Mouse (Mus musculus): ENCODE results near the gene Cryga.
"Not testable (repeated sequence)": the region's sequence is repeated elsewhere in the genome, so short reads cannot be mapped to it uniquely, and the experiment has no call there.

The Cryga gene

DNA sequence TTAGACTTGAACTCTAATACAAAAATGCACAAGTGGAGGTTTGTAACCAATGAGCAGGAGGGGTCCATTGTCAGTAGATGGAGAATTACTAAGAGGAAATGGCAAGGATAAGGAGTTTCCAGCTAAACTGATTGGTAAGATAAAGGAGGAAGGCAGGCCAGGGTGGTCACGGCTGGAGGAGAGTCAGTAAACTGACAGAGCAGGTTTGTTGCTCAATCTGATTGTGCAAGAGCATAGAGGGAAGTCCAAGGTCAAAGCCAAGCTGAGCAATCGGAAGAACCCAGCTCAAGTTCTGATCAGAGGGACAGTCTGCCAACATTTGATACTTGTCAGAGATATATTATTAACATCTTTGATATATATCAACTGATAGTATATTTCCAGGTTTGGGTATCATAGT, 12.8 kb downstream of the Cryga start:
- no peak for DNase-seq (ENCODE audit: low spot score)

DNA sequence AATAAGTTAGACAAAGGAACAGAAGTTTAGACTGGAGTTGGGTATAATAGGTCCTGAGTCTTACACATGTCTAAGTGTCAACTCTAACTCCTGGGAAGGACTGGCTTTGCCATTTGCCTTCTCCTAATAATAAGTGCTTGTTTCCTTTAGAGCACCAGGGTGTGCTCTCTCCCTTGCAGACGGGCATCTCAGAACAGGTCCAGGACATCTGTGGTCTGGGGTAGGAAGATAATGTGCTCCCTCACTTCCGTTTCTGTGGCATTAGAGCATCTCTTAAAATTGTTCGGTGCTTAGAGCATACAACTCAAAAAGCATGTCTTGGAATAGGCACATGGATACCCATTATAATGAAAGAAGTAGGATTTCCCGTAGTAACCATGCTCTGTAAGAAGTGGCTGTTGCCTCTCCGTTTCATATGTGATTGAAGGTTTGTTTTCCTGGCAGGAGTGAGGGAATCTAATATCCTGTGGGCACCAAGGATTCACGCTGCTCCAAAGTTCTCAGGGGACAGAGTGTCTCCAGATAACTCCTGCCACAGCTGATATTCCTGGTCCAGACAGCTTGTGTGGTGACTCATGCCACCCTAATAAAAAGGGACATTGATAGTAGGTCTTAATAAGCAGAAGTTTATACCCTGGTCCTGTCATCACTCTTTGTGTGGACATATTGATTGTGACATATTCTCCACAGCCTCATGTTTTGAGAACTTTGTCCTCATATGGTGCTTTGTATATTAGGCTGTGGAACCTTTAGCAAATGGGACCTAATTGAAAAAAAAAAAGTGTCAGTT, 14.4 kb downstream of the Cryga start:
- no peak for DNase-seq (ENCODE audit: low spot score)

DNA sequence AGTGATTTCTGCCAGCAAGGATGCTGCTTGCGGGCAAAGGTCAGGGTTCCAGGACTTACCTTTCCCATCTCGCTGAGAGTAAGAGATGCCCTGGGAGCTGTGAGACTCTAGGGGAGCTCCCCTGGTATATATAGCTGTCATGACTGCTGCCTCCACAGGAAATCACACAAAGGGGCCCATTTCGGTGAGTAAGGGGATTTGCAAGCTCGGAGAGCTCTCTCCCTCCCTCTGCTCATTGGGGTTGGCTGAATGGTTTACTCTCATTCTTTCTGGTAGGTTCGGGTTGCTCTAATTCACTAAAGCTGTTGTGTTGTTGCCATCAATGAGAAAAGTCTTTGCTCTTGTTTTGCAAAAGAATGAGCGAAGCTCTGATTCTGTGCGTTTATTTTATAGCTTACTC, 21.0 kb downstream of the Cryga start, which contains the start of gene Crygb:
Gene Crygb (minus strand): TSS at position 101 of the 400 bp plus-strand sequence.
- no peak for DNase-seq (ENCODE audit: low spot score)

DNA sequence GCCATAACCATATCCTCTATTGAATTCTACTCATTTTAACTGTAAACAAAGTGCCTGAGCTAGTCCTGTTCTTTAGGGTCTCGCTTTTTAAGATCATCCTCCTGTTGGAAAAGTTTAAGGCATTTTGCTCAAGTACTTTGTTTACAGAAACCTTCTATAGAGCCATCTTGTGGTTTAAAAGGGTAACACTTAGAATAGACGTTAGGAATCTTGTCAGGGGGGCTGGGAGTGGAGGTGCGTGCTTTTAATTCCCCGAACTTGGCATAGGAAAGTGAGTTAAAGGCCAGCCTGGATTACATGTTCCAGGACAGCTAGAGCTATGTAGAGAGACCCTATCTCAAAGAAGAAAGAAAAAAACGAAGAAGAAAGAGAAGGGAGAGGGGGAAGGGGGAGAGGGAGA, 27.6 kb downstream of the Cryga start:
- DNase-seq (ENCODE audit: low spot score): no peak

DNA sequence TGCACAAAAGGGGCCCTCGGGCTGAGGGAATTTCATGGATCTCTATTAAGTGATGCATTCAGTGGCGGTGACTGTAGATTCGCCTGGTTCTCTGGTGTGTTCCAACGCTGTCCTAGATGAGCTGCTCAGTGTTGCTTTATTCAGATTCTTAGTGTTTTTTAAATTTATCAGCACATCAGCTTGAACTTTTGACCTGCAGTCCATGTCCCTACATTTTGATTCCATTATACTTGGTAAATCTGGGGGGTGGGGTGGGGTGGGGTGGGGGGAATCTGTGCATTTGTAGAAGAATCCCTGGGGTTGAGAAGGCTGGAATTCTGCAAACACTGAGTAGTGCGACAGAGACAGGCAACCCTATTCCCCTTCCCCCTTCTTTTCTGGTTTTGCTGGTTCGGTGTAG, 29.6 kb downstream of the Cryga start, which contains the start of gene Crygc:
Gene Crygc (minus strand): TSS at position 101 of the 400 bp plus-strand sequence.
- no peak for DNase-seq (ENCODE audit: low spot score)

DNA sequence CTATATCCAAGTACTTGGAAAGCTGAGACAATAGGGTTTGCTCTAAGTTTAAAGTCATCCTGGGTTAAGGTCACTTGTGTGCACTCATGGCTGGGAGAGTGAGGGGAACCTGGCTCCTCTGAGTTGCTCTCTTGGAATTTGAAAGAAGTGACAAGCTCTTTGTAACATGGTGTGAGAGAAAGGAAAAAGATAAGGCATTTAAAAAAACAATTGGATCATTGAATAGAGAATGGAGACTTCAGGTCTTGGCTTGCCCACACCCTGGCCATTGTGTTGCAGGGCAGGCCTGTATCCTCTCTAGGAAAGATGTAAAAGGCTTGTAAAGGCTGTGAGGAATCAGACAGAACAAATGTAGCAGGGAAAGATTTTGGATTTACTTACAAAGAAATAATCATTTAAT, 35.3 kb downstream of the Cryga start:
- no peak for DNase-seq (ENCODE audit: low spot score)

DNA sequence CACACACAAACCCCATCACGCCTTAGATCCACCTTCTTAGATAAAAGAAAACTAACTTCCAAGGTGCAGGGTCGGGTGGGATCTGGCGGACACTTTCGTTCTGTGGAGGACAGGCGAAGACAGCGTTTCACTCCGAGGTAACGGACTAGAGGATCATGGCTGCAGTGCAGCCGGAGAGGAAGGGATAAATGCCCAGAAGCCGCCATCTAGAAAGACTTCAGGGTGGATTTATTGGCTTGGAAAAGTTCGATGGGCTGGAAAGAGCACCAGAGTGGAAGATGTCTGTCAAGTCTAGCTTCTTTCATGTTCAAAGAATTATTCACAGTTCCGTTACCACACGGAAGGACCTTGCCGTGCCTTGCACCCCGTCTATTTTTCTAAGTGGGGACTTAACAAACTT, 39.0 kb downstream of the Cryga start:
- no peak for DNase-seq (ENCODE audit: low spot score)

DNA sequence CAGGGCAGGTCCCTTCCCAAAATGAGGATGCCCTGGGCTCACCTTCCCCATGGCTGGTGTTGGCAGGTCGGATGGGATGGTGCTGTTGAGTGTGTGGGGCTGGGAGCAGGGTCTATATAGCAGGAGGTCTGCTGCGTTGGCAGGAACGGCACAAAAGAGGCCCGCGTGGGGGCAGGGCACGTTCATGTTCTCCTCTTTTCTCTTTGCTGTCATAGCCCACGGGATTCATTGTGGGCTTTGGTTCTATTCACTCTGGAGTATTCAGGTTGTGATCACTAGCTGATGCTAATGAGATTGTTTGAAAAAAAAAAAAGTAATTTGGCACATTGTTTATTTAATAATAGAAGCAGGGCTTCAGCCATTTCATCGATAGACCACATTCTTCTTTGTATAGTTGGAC, 39.8 kb downstream of the Cryga start, which contains the start of gene Crygd:
Gene Crygd (minus strand): TSS at position 101 of the 400 bp plus-strand sequence.
- no peak for DNase-seq (ENCODE audit: low spot score)

DNA sequence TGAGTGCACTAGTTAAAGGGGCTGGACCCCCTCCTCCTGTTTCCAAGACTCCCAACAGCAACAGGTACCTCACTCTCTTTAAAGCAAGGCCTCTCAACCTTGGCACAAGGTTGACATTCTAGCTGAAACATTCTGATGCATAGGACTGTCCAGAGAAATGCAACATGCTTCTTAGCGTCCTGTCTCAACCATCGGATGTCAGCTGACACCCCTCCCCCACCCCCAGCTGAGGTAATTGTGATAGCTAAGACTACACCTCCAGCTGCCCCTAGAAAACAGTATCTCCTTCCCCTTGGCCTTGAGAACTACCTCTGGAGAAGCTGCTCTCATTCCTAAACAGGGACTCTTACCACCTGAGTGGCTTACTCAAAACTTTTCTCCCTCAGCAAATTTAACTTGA, 51.0 kb downstream of the Cryga start:
- no peak for DNase-seq (ENCODE audit: low spot score)

DNA sequence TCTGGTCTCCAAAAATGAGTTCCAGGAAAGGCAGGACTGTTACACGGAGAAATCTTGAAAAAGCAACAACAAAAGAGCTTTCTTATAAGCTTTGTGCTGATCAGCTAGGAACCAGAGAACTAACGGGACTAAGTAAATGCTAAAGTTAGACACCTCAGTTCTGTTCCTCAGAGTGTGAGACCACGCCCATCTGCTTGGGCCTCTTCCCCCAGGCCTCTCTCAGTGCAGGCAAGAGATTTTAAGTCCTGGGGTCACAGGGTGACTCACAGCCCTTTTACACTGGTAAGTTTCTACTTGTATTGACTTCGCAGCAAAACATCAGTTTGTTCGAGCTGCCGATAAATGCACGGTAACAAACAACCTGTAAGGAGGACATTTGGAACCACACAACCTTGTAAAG, 51.5 kb downstream of the Cryga start:
- DNase-seq (ENCODE audit: low spot score): no peak

DNA sequence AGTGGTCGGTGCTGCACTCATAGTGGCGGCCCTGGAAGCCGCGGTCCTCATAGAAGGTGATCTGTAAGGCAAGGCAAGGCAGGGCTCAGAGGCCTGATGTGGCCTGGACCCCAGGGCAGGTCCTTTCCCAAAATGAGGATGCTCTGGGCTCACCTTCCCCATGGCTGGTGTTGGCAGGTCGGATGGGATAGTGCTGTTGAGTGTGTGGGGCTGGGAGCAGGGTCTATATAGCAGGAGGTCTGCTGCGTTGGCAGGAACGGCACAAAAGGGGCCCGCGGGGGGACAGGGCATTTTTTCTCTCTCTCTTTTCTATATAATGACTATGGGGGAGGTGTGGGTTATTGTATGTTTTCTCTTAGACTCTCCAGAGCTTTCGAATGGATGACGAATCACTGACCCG, 52.2 kb downstream of the Cryga start, which contains the start of gene Cryge:
Gene Cryge (minus strand): TSS at position 198 of the 400 bp plus-strand sequence.
- DNase-seq (ENCODE audit: low spot score): not testable (repeated sequence)
